Mouse (Mus musculus) left cerebral cortex, adult 18-20 months (tissue): Measurements from ENCODE around the gene Apba2. TPM values are rescaled to one million over a fixed set of nuclear protein-coding genes. Genes with fewer than 3 reads are reported as not detected.
A peak's percentile ranks its signal among the peaks of the same experiment; 100 is the strongest.

ENCODE experiments used
- DNase-seq, 2 experiments: peaks; one replicate each; pipeline ENCODE4 v3.0.0; 2021 to 2022; ENCODE audit warnings: low spot score in 2 of 2, mixed read lengths in 1 of 2
- total RNA-seq, 2 experiments: library from RNA; stranded (reverse); gene quantifications; 2 replicates each; pipeline ENCODE4 v1.2.3; 2021

The Apba2 gene
- total RNA-seq, 2 experiments from 2014 or later: 228 to 245 TPM

DNA sequence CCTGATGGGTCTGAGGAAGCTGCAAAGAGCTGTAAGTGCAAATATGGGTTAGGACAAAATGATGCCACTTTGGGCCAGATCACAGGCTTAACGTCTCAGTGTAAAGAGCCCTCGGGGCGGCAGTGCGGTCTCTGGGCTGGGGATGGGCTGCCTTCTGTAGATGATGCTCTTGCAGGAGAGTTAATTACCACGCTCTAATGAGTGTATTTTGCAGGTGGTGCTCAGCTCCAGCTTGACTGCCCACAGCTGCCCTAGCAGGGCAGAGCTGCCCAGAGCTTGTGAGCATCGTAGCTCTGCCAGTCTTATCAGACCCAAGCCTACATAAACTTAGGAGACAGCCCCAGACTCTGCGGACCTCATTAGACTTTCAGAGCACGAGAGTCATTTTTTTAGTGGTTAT lies 80.9 kb downstream of the Apba2 start:
- DNase-seq: no peak

DNA sequence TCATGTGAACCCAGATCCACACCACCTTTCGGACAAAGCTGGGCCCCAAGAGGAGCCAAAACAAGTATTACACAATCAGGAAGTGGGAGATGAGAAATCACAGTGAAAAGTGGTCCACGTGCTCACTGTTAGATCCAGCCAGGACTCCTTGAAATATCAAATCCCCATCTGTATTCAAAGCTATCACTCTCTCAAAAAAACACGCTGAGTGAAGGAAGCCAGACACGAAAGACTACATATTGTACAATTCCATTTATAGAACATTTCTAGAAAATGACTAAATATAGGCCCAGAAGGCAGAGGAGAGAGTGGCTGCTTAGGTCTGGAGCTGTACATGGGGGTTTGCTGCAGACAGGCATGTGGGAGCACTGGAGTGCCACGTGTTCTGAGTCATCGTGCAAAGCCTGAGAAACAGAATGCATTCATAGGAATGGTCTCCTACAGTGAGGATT lies 82.2 kb downstream of the Apba2 start:
- peak; percentile 52 to 73 for DNase-seq

DNA sequence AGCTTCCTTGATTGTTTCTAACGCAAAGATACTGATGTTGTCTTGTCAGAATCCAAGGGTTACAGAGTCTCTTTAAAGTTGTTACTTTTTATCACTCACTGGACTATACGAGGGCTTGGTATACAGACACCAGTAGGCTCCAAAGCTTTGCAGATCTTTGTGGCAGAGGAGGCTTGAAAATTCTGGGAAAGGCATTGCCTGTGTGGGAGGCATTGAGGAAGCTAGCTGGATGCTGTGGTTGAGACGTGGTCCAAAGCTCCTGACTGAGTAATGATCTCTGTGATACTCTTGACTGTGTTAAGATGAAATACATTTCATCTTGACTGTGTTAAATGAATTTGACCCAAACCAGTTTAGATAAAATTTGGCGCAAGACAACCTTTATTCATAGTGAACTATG lies 84.6 kb downstream of the Apba2 start:
- DNase-seq: peak; percentile 41 to 47

DNA sequence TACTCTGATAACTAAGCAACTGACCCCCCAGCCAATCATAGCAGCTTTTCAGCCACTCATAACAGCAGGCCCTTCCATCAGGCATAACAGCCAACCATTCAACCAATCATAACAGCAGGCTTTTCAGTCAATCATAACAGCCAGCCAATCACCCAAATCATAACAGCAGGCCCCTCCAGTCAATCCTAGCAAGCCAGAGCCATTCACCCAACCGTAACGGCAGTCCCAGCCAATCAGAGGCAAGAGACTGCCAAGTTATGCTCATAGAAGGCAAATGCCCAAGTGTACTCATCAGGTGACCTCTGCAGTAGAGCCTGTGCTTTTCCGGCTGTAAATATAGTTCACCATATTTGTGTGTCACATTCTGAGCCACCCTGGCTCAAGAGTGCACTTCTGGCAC lies 85.1 kb downstream of the Apba2 start:
- DNase-seq: no peak

DNA sequence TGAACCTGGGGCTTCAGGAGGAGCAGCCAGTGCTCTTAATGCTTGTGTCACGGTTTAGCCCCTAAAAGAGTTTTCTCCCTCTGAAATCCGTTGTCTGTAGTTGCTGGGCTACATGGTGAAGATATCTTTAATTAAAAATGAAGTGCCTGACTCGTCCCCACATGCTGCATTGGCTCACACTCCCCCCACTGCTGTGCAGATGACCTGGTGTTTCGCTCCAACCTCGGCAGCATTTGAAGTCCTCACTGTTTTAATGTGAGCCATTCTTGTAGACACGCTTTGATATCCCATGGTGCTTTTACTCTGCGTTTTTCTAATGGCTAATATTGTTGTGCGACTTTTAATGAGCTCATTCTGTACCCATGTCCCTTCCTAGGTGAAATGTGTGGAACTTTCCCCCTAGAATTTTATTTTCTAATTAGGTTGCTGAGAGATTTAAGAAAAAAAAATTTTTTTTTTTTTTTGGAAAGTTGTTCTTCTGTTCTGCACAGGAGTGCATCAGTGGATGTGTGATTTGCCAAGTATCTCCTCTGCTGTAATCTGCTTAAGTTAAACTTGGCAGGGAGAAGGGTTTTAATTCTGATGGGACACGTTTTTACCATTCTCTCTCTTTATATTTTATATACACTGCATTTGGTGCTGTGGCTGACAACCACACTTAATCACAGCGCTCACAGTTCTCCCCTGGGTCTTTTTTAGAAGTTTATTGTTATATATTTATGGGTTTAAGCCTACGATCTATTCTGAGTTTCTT lies 87.3 kb downstream of the Apba2 start:
- DNase-seq: no peak

DNA sequence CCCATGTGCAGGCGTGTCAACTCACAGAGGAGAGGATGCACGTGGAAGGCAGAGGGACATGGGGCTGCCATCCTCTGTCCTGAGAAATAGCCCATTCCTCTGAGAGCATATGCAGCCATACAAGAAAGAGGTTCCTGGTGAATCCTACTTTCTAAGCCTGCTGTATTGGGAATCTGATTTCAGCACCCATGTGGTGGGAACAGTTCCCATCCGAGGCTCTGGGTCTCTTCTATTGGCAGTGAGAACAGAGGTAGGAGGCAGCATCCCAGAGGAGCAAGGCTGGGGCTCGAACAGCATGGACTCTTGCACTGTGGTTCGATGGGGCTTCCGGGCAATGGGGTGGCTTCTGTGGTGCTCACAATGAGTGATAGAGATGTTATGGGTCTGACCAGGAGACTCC lies 93.8 kb downstream of the Apba2 start:
- no peak for DNase-seq

GRCm38 (mm10) chr7:64596652-64597051 lies 95.1 kb downstream of the Apba2 start:
- no peak for DNase-seq

GRCm38 (mm10) chr7:64609866-64610265 lies 108.4 kb downstream of the Apba2 start:
- no peak for DNase-seq

DNA sequence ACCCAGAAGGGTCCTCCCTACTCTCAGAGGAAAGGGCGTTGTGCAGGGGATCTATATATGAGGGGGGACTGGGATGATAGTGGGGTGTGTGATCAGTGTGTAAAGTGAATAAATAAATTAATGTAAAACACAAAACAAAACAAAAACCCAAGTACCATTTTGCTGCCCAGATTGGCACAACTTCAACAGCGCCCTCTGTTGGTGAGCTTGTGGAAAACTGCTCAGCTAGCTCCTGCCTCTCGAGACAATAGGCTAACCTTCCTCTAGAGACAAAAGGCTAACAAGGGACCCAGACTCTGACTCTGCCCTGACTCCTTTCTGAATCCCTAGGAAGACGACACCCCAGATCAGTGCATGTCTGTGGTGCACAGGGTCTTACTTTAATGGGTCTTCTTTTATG lies 109.4 kb downstream of the Apba2 start:
- no peak for DNase-seq

GRCm38 (mm10) chr7:64619261-64619660 lies 117.8 kb downstream of the Apba2 start:
- DNase-seq: no peak

- DNase-seq: no peak
Measured at GRCm38 (mm10) chr7:64626494-64626893, 125.0 kb downstream of the Apba2 start.

DNA sequence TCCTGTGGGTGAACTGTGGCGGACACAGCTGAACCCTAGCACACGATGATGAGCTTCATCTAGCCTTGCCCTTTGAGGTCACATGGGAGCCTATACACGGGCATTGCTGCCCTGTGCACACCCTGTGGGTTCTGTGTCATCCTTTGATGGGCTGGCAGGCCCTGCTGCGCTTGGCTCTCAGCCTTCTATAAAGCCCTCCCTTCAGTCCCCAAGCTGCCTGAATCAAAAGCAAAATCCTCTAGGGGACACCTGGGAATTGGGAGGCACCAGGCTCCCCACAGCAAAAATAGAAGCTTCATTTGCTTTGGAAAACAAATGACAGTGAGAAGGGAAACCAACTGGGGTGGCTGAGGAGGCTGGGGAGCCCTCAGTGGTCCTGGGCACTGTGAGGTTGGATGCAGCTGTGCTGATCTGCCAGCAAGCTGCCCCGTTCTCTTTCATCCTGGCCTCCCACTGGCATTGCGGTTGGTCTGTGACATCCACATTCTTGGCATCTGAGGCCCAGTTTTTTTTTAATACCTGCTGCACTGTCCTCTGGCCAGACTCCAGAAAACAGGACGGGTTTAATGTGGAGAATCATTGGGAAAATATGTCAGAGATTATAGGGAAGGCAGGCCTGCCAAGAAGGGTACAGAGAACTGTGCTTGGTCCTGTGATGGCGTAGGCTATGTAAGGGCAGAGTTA lies 126.6 kb downstream of the Apba2 start:
- DNase-seq: no peak

- DNase-seq: no peak
Measured at GRCm38 (mm10) chr7:64630697-64631096, 129.2 kb downstream of the Apba2 start.

- DNase-seq: peak in 1 of 2 experiments; percentile 12
Measured at GRCm38 (mm10) chr7:64631131-64631530, 129.6 kb downstream of the Apba2 start.

DNA sequence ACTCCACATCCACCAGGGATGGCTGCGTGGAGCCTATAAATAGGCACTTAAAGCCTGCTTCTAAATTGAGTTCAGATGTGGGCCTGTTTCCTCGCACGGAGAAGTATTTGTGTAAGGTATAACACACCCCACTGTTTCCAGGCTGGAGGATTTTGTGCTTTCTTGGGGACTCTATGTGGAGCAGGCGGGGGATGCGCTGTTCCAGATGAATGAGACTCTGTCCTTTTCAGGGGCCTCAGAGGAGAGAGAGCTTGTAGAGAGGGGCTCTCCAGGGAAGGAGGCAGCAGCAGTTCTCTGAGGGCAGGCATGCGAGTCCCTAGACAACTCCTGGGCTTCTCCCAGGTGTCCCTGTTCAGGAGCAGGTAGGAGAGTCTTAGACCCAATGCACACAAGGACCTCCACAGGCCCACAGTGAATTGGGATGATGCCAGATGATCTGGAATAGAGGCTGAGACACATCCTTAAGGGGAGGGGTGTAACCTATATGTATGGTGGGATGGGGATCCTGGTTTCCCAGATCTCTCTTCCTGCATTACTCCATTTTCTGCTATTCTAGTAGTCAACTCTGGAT lies 130.4 kb downstream of the Apba2 start:
- peak; percentile 48 to 63 for DNase-seq

GRCm38 (mm10) chr7:64633182-64633581 lies 131.7 kb downstream of the Apba2 start:
- DNase-seq: no peak

- DNase-seq: no peak
Measured at GRCm38 (mm10) chr7:64633916-64634315, 132.4 kb downstream of the Apba2 start.

GRCm38 (mm10) chr7:64634482-64634881 lies 133.0 kb downstream of the Apba2 start:
- DNase-seq: no peak

- no peak for DNase-seq
Measured at GRCm38 (mm10) chr7:64638922-64639321, 137.4 kb downstream of the Apba2 start.

GRCm38 (mm10) chr7:64640651-64641050 lies 139.1 kb downstream of the Apba2 start:
- no peak for DNase-seq

DNA sequence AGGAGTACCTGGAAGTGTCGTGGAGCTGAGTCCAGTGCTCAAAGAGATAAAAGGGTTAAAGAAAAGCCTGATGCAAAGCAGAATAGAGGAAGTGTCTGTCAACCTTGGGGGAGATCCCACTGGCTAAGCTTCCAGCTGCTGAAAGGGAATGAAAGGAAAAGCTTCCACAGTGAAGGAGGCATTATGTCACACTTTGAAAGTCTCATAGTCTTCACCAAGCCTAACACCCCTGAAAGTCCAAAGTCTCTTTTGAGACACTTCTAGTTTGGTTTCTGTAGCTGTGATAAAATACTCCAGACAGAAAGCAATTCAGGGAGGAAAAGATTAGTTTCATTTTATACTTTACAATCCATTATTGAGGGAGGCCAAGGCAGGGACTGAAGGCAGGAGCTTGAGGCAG lies 141.4 kb downstream of the Apba2 start:
- no peak for DNase-seq

- no peak for DNase-seq
Measured at GRCm38 (mm10) chr7:64645458-64645857, 144.0 kb downstream of the Apba2 start.
